Mouse (Mus musculus): ENCODE results near the gene Ell2.
A peak's percentile ranks its signal among the peaks of the same experiment; 100 is the strongest.

Gene Ell2

DNA sequence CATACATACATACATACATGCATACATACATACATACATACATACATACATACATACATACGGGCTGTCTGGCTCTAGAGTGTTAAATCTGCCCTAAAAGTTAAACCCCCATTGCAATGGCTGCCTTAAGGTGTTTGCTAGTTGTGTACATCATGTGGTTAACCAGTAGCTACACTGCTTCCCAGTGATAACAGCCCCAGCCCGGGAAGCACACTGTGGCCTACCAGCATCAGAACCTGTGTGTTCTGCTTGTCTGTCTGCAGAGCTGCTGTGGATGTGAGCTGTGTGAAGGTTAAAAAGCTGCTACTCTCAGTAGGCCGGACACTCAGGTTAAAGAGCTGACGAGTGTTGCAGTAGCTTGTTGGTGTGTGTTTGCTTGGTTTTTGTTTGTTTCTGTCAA, 64.8 kb downstream of the Ell2 start:
- DNase-seq, result no peak

DNA sequence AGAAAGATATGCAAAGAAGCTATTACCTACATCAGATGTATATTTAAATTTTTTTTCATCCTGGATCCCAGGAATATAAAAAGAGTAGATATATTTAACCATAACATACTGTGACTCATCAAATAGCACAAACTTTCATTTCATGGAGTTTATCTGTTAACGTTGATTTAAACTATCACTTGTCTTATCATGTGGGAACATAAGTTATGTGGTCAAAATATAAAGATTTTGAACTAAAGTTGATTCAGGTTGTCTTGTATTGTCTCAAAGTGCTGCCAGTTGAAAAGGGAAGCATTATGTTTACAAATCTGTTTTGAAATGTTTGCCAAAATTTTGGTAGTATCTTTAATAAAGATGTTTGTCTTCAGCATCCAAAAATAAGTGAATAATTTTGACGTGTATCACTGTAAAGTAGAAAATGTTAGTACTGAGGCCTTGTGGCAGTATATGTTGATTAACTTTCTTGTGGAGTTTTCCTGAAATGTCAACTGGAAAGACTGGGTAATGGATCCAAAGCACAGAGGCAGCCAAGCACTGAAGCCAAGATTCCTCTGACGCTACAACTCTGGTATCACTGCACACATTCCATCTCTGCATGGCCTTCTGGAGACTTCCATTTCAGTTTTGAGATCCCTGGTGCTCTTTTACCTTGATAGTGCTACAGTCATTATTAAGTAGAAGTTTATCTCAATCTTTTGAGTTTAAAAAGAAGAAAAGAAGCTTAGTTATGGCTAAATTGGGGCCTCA, 65.6 kb downstream of the Ell2 start:
- DNase-seq, result no peak

DNA sequence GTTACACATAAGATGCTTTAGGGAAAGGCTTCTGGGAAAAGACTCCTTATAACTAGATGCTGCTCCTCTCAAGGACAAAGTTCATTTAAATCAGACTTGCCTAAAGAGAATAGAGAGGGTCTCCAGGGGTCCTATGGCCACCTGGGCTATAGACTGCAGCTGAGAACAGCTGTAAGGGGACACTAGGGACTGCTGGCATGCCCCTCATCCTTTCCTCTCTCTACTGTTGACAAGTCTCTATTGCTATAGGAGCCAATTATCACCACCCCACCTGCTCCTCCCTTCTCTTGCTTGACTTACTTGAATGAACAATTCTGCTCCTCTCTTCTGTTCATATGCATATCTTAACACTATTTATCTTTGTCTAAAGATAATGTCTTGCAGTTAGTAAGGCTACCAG, 69.4 kb downstream of the Ell2 start:
- DNase-seq, result no peak

DNA sequence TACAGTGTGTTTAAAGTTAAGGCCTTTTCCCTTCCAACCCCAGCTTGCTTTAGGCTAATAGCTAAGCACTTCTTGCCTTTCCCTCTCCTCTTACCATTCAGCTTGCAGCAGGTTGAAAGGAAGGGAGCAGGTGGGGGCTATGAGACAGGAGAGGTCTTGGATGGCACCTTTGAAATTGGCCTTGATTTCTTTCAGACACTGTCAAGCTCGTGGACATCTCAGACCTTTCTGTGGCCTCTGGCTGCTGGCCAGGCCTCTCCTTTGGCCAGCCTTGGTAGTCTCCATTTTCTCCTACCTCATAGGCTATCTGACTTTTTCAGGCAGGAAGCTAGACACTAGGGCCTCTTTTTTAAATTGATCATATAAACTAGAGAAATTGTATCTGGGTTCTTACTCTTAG, 70.1 kb downstream of the Ell2 start:
- DNase-seq, result no peak

DNA sequence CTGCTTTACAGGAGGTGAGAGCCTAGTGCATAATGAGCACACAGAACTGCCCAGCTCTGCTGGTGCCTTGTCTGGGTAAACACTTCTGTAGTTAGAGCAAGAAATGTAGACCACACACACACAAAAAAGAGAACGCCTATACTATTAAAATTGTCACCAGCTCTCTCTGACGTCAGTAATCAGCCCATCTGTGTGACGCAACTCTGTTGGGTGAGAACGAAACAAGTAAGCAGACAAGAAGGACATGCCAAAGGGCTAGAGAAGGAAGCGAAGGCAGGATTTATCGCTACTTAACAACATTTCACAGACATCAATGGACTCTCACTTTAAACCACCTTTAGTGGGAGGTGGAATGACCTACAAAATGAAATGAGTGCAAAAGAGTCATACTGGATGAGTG, 71.6 kb downstream of the Ell2 start:
- DNase-seq, result no peak

DNA sequence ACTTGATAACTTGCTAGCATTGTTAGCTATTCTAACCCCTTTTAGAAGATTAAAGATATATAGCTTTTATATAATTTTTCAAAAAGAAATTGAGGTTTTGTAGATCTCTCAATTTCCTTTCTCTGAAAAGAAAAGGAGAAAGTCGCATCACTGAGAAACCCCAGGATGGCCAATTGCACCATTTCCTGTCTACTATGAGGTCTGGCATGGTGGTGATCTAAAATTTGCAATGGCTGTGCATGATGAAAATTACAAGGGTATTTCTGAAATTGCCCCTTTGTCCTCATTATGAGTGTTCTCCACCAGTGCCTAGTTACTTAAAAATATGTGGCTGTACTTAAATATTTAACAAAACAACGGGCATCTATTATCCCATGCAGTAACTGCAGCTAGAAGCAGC, 72.6 kb downstream of the Ell2 start:
- DNase-seq, result no peak

DNA sequence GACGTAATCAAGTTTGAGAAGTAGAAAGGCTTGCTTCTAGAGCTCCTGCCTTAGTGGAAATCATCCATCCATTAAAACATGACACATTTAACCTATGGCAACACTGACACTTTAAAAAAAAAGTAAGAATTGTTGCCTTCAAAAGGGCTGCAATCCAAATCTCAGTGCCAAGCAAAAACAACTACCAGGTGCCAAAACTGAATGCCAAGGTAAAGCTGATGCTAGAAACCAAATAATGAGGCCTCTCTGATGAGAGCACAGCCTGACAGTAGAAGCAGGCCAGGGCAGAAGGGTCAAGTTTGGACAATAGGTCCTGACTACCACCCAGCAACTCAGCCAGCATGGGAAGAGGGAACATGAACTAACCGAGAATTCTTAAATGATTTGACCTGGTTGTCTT, 73.5 kb downstream of the Ell2 start:
- no peak for DNase-seq

DNA sequence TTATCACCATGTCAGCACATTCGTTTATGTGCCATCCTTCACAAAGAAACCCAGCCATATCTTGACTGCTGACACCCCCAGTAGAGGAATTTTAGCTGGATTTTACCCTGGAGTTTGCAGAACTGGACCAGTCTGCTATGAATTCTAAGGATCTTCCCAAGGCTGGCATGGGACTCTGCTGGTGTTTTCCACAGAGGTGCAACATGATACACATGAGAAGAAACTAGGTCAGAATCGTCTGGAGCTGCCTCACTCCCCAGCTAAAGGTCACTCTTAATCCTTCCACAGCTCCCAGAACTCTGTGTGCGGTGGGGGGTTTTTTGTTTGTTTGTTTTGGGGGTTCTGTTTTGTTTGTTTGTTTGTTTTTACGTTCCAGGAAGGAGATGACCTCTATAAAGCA, 79.2 kb downstream of the Ell2 start:
- no peak for DNase-seq

DNA sequence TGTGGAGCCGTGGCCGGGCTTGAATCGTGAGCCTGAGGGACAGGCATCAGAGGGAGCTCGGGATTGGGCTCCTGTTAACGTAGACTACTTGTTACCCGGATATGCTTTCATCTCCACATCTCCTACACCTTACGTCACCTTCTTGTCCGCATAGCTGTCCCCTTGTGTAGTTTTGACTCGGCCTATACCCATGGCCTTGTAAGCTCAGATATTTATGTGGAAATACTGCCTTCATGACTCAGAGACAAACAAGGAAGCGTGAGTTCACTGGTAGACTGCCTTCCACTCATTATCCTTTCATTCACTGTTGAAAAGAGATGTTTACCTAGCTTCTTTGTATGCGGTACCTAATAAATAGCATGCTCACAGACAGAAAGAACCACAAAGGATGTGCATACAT, 79.7 kb downstream of the Ell2 start:
- no peak for DNase-seq

DNA sequence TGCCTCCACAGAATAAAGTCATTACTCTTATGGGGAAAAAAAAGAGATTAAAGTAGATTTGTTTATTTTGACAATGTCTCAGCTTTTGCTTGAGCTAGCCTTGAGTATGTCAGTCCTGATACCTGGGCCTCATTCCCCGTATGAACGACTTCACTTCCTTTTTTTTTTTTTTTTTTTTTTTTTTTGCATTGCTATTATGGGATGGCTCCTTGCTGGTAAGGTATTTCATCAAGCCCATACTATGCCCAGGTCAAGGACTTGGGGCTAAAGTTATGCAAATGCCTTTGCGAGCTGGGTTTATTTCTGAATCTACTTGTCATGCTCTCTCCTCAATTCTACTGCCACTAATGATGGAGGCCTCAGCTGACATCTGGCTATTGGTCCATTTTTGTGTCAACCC, 80.8 kb downstream of the Ell2 start:
- no peak for DNase-seq

DNA sequence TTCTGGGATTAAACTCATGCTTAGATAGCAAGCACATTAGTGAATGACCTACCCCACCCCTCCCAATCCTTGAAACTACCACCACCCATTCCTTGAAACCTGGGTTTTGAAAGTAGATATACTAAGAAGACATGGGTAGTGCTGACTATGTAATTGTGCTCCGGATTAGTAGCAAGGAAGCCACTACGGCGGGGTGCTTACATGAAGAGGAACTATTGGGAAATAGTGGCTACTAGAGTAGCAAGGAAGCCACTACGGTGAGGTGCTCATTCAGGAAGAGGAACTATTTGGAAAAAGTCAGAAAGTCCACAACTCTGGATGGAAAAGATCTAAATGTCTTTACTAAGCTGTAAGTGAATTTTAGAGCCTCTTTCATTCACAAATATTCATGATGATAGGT, 81.6 kb downstream of the Ell2 start:
- no peak for DNase-seq

DNA sequence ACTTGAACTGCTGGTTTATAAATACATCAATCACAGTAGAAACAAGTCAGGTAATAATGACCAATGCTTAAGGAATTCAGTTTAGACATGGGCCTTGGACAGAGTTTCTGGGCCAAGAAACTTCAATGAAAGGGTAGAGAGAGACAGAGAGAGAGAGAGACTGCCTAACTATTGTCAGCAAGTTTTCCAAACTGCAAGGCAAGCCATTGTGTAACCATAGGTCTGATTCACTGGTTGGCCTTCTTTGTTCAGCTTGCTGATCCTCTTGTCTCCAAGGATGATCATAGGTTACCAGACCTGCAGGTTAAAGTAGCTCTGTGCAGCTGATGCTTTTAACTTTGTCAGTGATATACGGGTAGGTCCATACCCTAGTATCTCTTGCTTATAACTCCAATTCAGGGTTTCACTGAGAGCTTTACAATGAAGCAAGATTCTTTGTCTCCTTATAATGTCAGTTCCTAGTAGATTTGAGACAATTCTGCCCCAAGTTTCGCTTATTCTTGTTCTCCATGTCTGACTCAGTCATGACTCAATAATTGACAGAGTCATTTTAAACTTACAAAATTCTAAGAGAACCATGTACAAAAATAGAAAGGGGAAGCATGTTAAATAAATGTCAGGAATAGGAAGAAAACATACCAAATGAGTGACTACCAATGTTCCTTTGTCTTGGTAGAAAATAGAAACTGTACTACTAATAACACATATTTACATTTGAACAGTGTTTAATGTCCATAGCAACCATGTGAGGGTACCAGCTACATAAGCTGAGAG, 82.7 kb downstream of the Ell2 start:
- DNase-seq, result no peak

DNA sequence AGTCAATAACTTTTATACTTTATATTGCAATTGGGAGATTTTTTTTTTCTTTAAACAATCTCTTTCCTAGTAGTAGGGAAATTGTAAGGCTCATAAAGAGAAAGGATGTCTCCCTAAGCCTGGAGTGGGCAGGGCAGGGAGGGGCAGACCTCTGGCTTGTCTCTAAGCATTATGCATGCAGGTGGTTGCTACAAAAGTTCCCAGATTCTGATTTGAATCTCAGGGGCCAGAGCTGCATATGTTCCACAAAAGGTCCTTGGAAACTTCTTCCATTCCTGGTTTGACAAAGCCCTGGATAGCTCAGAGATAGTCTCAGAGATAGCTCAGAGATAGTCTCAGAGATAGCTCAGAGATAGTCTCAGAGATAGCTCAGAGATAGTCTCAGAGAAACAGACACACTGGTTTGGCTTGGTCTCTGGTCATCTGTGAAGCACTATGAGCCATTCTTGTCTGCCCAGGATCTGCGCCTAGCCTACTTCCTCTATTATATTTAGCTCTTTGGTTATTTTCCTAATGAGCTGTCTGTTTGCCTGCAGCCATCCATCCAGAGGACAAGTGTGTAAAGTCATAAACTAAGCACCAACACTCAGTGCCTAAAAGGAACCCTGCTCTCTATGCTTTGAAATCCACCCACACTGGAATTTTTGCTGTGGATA, 84.1 kb downstream of the Ell2 start:
- no peak for DNase-seq

DNA sequence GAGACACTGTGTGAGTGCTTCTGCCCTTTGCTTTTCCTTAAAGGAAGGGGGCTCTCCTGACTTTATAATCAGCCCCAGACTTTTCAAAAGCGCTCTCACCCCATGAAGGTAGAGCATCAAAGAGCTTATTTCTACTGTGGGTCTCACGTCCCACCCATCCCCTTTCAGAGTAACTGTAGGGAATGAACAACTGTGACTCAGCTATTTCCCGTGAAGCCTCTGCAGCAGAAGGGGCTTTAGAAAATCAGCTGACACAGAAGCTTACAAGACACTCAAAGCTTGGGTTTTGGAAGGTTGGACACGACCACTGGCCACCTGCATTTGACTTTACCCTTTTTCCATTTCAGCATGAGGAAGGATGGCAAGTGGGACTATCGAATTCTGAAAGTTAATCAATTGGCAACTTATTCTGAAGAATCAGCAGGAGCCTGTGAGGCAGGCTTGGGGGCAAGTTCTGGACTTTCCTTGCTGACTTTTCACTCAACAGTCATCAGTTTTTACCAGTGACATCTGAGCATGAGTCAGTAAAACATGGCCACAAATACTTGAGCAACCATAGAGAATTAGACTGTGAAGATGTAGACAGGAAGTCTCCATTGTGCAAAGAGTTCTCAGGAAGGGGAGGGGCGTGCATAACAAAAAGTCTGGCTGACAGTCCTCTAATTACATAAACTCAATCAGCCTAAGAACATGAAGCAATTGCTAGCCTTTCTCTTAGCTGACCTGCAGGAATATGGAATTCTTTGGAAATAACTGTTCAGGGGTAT, 87.5 kb downstream of the Ell2 start:
- DNase-seq, result no peak

DNA sequence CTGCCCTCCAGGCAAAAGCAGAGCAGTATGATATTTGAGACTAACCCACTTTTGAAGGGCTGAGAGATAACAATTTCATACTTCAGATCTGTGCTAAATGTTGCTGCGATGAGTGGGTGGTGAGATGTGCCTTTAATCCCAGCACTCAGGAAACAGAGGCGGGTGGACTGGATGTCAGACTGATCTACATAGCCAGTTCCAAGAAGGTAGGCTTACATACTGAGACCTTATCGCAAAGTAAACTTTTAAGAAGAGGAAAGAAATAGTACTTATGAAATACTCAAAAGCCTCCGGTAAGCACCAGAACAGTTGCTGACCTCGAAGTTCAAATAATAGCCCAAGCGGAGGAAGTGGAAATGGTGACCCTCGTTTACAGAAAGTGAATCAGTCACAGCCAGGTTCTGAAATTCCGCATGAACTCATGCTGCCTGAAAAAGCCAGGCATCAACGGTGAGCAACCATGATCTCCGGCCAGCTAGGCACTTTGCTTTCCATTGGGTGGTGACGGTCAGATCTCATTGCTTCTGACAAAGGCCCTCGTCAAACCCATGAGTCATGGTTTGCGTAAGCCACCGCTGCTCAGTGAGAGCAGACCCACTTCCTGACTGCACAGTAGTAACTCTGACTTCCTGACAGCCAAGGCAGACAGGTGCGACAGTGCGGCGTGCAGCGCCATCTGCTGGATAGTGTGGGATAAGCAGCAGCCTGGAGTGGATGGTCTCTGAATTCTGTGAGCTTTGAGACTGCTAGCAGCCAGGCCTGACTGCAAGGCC, 91.0 kb downstream of the Ell2 start:
- DNase-seq, result peak; percentile 94 to 96

DNA sequence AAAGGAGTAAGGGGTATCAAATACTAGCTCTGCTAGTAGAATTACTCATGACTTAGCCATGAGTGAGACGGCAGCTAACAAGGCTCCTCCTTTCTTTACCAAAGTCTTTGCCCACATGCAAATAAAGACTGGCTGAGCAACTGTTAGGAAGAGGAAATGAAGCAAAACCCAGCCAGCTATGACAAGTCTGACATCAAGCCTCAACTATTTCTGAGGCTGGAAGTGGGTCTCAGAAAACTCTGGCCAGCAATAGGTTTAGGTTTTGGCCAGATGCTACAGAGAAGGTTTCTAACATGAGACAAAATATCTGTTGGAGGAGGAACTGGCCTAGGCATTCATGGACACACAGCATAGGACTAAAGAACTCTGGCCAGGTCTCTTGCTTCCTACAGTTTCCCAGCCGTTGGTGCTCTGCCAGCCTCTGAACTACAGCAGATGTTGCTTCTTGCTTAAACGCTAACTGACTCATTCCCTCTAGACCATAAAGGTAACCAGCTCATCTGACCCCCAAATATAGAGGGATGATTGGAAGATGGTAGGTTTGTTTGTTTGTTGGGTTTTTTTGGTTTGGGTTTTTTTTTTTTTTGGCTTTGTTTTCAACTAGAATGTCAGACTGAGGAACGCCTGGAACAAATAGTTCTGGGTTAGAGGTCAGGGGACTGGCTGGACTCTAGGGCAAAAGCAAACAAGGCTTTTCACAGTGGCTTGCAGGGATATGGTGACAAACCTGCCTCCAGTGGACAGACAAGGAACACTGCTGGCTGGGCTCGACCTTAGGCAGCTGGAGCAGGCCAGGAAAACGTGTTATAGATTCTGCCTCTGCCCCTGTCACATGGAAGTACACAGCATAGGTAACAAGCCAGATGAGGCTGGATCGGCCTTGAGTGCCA, 92.1 kb downstream of the Ell2 start:
- DNase-seq, result peak; percentile 4 to 7

DNA sequence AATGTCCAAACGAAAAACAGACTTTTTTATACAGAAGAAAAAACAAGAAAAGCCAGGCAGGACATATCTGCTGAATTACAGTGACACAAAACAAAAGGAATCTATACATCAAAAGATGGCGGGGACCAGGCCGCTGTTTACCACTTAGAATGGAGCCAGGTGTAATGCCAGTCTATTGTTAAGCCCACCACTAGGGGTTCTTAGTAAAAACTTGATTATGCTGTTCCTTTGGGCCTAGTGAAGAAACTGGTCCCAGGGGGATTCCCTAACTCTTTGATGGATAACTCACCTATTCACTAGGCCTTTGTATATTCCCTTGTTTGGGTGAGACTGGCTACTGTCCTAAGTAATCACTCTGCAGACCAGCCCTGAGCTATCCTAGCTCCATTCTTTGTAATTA, 92.9 kb downstream of the Ell2 start:
- no peak for DNase-seq

DNA sequence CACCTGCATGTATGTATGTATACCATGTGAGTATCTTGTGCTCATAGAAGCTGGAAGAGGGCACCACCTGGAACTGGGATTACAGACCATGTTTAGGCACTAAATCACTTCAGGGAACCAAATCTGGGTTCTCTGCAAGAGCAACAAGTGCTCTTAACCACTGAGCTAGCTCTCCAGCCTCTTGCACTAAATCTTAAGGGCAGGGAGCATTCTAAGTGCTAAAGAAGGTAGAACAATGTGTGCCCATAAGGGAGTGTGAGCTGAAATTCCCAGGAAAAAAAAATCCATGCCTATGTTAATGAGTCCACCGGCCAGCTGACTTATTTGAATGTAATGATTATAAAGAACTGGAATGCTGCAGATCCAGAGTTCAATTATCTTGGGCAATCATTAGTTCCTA, 101.4 kb downstream of the Ell2 start:
- DNase-seq, result no peak

DNA sequence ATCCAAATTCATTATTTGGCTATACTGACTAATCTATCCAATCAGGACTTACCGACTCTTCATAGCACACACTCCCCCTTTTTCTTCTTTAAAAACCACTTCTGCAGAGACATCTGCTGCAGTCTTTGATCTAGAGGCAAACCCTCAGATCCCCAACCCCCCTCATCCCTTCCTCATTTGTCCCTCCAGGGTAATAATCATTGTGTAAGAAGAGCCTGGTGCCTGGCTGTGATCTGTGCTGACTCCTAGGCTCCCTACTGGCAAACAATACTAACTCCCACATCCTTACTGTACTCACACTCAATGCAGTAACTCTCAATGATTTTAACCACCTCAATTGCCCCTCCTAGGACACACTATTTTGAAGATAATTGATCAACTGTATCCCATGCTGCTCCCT, 103.4 kb downstream of the Ell2 start:
- DNase-seq, result no peak

DNA sequence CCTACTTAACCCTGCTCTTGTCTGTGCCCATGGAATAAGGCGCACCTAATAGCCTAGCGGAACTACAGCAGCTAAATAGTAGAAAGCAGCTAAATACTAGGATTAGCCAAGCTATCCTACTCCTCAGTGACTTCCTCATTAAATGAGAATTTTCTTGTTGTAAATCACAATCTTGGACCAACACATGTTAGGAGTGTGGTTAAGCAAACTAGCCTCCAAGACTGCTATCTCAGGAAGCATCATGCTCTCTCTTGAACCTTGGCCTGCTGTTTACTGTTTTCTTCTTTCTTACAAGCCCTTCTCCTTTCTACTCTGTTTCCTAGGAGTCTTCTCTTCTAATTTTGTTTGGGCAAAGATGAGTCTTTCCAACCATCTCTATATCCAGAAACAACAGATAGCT, 110.6 kb downstream of the Ell2 start:
- no peak for DNase-seq

DNA sequence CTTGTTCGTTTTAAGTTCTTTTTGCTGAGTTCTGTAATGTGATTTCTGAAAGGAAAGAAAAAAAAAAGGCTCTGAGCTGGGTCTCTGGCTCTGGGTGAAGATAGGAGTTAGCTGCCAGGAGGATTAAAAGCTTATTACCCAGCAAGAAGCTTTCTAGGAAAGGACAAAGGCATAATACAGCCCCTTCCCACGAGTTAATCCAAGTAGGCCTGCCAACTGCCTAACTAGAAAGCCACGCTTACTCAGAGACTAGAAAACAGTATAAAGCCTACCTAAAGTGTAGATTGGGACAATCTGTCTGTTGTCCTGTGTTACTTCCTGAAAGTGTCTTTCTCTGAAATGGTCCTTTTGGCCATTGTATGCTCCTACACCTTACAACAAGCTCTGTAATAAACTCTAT, 111.9 kb downstream of the Ell2 start:
- no peak for DNase-seq

All from cerebellum, postnatal 14 days (tissue).